Mouse (Mus musculus): ENCODE data around the gene Klk1b24.
"Not testable (repeated sequence)": the region's sequence is repeated elsewhere in the genome, so short reads cannot be mapped to it uniquely, and the experiment has no call there.

Gene Klk1b24

DNA sequence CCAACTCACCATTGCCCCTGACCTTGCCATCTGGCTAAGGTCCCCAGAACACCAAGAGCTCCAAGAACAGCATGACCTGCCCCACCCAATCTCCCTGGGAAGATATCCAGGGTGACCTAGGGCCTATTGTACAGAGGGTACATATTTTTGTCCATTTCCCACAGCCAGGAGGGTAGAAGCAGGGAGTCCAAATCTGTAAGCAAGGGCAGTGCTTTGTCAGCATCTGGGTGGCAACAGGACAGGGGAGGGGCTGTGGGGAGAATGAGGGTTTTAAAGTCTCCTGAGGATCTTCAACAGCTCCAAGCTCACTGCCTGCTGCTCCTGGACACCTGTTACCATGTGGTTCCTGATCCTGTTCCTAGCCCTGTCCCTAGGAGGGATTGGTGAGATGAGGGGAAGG lies at the start of gene Klk1b24:
Klk1b24 (plus strand) TSS at position 301 of the 400 bp plus-strand sequence.
- DNase-seq (ENCODE audit: low spot score in 2 of 2), result not testable (repeated sequence)

DNA sequence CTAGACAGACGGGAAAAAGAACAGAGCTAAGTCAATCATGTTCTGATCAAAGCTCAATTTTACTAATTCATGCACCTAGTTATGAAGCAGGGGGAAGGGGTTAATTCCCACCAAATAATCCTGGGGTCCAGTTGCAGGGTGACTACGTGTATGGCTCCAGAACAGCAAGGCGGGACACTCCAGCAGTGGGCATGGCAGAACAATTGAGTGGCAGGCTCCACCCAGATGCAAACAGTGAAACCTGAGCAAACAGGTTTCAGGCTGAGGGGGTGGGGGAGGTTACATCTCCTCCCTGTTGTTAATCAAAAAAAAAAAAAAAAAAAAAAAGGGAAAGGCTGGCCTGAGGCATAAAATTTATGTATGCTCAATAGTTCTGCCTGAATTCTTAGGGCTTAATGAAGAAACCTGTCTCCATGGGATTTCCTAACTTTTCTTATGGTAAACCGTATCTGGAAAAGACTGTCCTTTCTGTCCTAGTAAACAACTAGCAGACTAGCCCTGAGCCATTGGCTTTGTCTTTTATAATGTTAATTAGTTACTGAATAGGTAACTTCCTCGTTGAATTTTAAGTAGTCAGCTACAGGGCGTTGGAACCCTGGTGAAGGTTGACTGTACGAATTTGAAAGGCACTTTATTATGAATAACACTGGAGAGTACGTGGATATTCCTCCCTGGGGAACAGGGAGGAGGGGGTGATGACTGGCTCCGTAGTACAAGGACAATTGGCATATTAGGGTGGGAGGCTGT lies 8.6 kb upstream of the Klk1b24 start:
- no peak for DNase-seq (ENCODE audit: low spot score in 2 of 2)

DNA sequence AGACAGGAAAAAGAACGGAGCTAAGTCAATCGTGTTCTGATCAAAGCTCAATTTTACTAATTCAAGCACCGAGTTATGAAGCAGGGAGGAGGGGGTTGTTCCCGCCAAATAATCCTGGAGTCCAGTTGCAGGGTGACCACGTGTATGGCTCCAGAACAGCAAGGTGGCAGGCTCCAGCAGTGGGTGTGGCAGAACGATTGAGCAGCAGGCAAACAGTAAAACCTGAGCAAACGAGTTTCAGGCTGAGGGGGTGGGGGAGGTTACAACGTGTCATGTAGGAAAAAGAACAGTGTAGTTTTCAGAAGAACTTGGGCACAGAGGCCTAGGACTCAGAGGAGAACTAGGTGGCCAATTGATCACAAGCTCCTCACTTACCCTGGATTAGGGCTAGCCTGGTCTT lies 1.5 kb upstream of the Klk1b24 start:
- not testable (repeated sequence) for DNase-seq (ENCODE audit: low spot score in 2 of 2)

DNA sequence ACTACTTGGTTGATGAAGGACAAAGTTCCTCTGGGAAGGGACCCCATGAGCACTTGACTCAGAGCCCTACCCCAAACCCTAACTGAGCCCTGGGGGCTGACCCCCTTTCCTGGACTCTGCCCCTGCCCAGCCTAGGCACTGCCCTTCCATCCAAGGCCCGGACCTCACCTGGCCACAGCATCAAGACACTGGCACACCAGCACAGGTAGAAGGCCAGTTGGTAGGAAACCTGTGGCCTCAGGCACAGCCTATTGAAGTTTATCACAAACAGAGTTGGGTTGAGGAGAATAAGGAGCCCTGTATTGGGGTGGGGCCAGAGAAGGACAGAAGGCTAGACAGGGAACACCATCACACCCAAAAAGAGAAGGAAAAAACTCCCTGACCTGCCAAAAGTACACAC lies 5.4 kb downstream of the Klk1b24 start:
- not testable (repeated sequence) for DNase-seq (ENCODE audit: low spot score in 2 of 2)

DNA sequence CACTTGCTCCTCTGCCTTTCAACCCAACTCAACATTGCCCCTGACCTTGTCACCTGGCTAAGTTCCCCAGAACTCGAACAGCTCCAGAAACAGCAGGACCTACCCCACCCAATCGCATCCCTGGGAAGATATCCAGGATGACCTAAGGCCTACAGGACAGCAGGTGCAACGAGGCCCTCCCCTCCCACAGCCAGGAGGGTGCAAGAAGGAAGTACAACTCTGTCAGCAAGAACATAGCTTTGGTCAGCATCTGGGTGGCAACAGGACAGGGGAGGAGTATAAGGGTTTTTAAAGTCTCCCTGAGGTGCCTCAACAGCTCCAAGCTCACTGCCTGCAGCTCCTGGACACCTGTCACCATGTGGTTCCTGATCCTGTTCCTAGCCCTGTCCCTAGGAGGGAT lies 9.9 kb downstream of the Klk1b24 start, which contains the start of gene Klk1b3:
Klk1b3 (plus strand) TSS at position 301 of the 400 bp plus-strand sequence.
- DNase-seq (ENCODE audit: low spot score in 2 of 2), result no peak

DNA sequence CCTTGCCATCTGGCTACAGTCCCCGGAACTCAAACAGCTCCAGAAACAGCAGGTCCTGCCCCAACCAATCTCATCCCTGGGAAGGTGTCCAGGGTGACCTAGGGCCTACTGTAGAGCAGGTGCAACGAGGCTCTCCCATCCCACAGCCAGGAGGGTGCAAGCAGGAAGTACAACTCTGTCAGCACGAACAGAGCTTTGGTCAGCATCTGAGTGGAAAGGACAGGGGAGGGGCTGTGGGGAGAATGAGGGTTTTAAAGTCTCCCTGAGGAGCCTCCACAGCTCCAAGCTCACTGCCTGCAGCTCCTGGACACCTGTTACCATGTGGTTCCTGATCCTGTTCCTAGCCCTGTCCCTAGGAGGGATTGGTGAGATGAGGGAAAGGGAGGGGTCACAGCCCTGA lies 19.1 kb downstream of the Klk1b24 start, which contains the start of gene Klk1b4:
Klk1b4 (plus strand) TSS at position 301 of the 400 bp plus-strand sequence.
- not testable (repeated sequence) for DNase-seq (ENCODE audit: low spot score in 2 of 2)

DNA sequence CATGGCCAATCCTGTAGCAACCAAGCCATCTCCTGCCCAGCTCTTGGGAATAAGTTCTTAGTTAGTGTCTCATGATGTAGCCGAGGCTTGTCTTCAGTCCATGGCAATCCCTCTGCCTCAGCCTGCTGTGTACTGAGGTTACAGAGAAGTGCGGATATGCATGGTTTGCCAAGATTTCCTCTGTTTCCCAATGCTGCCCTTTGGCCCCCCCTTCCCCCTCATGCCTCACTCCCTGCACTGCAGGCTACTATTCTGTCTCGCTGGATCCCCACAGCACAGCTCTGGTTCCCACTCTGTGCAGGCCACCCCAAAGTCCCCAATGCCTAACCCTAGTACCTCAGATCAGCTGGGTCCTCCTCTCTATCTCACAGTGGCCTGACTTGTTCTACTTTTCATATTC lies 20.3 kb downstream of the Klk1b24 start:
- DNase-seq (ENCODE audit: low spot score in 2 of 2), result no peak

DNA sequence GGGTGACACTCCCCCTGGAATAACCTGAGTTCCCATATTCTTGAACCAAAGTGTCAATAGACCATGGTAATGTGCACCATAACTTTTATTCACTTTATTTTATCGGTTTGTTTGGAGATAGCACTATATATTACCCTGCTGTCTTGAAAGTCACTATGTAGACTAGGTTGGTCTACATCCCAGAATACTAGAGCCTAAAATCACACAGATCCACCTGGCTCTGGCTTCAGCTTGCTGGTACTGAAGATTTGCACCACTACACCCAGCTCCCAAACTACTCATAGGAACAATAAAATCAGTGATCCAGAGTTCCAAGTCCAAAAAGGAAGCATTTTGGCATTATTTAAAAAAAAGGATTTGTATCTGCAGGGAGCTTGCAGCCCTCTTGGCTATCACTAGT lies 27.6 kb downstream of the Klk1b24 start, which contains the start of gene Klk1b5:
Klk1b5 (plus strand) TSS at position 301 of the 400 bp plus-strand sequence.
- no peak for DNase-seq (ENCODE audit: low spot score in 2 of 2)

DNA sequence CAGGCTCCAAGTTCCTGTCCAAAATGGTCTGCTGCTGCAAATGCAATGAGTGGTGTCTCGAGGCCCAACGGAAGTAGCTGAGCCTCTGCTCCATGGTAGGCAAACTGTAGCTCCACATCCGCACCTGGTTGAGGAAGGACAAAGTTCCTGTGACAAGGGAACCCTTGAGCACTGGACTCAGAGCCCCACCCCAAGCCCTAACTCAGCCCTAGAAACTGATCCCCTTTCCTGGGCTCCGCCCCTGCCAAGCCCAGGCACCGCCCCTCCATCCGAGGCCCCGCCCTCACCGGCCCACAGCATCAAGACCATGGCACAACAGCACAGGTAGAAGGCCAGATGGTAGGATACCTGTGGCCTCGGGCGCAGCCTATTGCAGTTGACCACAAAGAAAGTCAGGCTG lies 33.6 kb downstream of the Klk1b24 start:
- not testable (repeated sequence) for DNase-seq (ENCODE audit: low spot score in 2 of 2)

DNA sequence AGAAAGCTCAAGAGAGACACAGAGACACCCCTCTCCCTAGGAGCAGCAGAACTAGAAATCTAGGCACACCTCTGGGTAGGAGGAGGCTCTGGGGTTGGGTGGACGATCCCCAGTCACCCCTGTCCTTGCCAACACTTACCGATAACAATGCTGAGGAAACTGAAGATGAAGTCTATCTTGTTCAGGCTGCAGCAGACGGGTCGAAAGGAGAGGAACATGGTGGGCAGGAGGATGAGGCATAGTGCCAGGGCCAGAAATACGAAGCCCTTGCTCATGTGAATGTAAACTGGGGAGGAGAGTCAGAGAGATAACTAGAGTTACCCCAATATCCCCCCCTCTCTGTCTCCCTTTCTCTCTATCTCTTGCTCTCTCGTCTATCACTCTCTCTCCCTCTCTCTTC lies 34.3 kb downstream of the Klk1b24 start:
- not testable (repeated sequence) for DNase-seq (ENCODE audit: low spot score in 2 of 2)

DNA sequence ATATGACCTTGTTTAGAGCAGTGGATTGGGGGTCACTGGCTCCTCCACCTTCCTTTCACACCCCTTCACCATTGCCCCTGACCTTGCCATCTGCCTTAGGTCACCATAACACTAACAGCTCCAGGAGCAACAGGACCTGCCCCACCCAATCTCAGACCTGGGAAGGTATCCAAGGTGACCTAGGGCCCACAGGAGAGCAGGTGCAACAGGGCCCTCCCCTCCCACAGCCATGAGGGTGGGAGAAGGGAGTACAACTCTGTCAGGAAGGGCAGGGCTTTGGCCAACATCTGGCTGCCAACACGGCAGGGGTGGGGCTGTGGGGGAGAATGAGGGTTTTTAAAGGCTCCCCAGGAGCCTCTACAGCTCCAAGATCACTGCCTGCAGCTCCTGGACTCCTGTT lies 37.0 kb downstream of the Klk1b24 start, which contains the start of gene Klk1:
Klk1 (plus strand) TSS at position 285 of the 400 bp plus-strand sequence.
- no peak for DNase-seq (ENCODE audit: low spot score in 2 of 2)

DNA sequence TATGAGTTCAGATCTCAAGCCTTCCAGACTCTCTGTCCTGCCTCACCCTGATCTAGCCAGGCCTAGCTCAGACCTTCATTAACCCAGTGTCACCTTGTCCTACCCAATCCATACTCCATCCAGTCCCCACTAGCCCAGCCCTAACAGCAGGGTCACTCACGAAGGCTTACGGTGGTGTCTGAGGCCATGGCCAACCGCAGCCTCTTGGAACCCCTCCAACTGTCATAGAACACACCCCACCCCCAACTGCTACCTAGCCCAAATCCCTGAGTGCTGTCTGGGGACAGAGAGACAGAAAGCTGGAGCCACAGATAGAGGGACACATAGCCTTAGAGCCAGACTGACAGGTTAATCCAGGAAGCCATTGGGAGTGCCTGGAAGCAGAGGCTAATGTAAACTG lies 47.9 kb downstream of the Klk1b24 start, which contains the start of gene Gm36864:
Gm36864 (plus strand) TSS at position 269 of the 400 bp plus-strand sequence.
- DNase-seq (ENCODE audit: low spot score in 2 of 2), result no peak

DNA sequence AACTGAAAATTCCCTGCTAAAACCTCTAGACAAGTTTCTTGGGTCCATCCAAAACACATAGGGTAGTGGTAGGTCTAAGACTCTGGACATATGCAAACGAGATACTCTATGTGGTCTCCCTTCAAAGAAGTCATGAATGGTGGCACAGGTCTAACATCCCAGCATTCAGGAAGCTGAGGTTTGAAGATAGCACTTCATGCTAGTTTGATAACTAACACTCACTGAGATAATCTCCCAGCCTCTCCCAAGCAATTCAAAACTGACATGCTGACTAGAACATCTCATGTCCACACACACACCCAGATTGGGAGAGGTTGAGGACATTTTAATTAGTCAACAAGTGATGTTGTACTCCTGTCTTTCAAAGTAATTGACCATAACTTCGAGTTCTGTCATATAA lies 51.9 kb downstream of the Klk1b24 start:
- no peak for DNase-seq (ENCODE audit: low spot score in 2 of 2)

DNA sequence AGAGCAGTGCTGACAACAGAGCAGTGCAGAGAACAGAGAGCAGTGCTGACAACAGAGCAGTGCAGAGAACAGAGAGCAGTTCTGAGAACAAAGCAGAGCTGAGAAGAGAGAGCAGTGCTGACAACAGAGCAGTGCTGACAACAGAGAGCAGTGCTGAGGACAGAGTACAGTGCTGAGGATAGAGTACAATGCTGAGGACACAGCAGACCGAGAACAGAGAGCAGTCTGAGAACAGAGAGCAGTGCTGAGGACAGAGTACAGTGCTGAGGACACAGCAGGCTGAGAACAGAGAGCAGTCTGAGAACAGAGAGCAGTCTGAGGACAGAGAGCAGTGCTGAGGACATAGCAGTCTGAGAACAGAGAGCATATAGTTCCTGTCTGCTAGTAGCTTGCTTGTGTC lies 52.7 kb downstream of the Klk1b24 start:
- no peak for DNase-seq (ENCODE audit: low spot score in 2 of 2)

DNA sequence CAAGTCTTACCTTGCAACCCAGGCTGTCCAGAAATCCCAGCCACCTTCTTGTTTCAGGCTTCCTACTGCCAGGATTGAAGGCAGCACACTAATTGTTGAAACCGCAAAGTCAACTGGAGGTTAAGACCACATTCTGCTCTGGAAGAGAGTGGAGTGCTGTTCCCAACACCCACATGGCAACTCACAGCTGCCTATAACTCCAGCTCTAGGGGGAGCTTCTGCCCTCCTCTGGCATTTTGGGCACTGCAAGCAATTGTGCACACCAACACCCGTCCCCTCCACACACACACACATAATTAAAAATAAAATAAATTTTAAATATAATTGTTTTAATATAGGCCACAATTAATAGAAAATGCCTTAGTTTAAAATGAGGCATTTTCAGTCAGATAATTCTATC lies 53.1 kb downstream of the Klk1b24 start:
- DNase-seq (ENCODE audit: low spot score in 2 of 2), result no peak
